Mouse (Mus musculus): Measurements from ENCODE around the gene Nckap5l.

- TF ChIP-seq GATA1 (IDR thresholded peaks at IDR 0.05; ENCODE audit: borderline replicate concordance, low read length) (no peak), FLI1 (IDR thresholded peaks at IDR 0.05; ENCODE audit: low read length) (no peak)
Measured at GRCm38 (mm10) chr15:99416957-99417356, 40.6 kb downstream of the Nckap5l start.
